Mouse (Mus musculus) lung, embryonic 14.5 days (tissue): ENCODE measurements at regions not wholly inside any gene's neighbourhood (a gene's known extent, or its start where the extent isn't known, plus 50 kb on each side); places are given as distances from the start of the nearest gene placed in this dataset.

ENCODE experiments used
- ATAC-seq: fragments of 200-750 bp; cut with Nextera tagmentation; 2 replicates; pipeline ENCODE4 v1.8.0; 2017; ENCODE audit warnings: mild to moderate bottlenecking, moderate TSS enrichment, moderate library complexity; ENCODE audit not compliant: insufficient read depth
- DNase-seq: peaks from one replicate; pipeline ENCODE4 v3.0.0-alpha.2; 2015
- H3K27ac ChIP-seq: fragments of 300-500 bp; sonication (generic); 2 replicates; pipeline ENCODE4 v1.5.1; 2014; ENCODE audit warnings: low read depth, mild to moderate bottlenecking, moderate library complexity
- H3K27me3 ChIP-seq: fragments of 300-500 bp; sonication (generic); 2 replicates; pipeline ENCODE4 v1.6.1; 2014; ENCODE audit warnings: low read length, control low read depth; ENCODE audit not compliant: insufficient read depth
- H3K36me3 ChIP-seq: fragments of 300-500 bp; sonication (generic); 2 replicates; pipeline ENCODE4 v1.6.1; 2014; ENCODE audit warnings: control low read depth; ENCODE audit not compliant: insufficient read depth
- H3K4me1 ChIP-seq: fragments of 300-500 bp; sonication (generic); 2 replicates; pipeline ENCODE4 v1.6.1; 2014; ENCODE audit warnings: antibody characterized with exemption, control low read depth; ENCODE audit not compliant: insufficient read depth
- H3K4me2 ChIP-seq: fragments of 300-500 bp; sonication (generic); 2 replicates; pipeline ENCODE4 v1.6.1; 2014; ENCODE audit warnings: mild to moderate bottlenecking
- H3K4me3 ChIP-seq: fragments of 300-500 bp; sonication (generic); 2 replicates; pipeline ENCODE4 v1.5.1; 2014; ENCODE audit warnings: low read depth, low read length
- H3K9ac ChIP-seq: fragments of 300-500 bp; sonication (generic); 2 replicates; pipeline ENCODE4 v1.6.1; 2014
- H3K9me3 ChIP-seq: fragments of 300-500 bp; sonication (generic); 2 replicates; pipeline ENCODE4 v1.6.1; 2016; ENCODE audit warnings: low read depth, low read length, control low read depth
- CTCF ChIP-seq: IDR thresholded peaks from 2 replicates; pipeline ENCODE4 v1.5.1; 2016; ENCODE audit warnings: antibody characterized with exemption, low read depth
- WGBS: fragments of 180-500 bp; shearing (Covaris S2); extraction: QIAGEN DNeasy Blood & Tissue Kit; methylation state at CpG from one replicate; pipeline ENCODE4 v1.1.7; 2014; 5-methylcytosine and 5-hydroxymethylcytosine counted together

GRCm38 (mm10) chr3:137150414-137151010, 190.4 kb upstream of the Emcn start:
- Histone ChIP-seq H3K9me3 (no peaks in the 10 kb centered on the region), H3K4me2 (no peak overlapping the region), H3K4me1 (no peaks in the 10 kb centered on the region; the same call in 1 of the 2 replicates), H3K9ac (no peak overlapping the region), H3K27ac (no peak overlapping the region), H3K27me3 (no peaks in the 10 kb centered on the region), H3K4me3 (no peak overlapping the region), H3K36me3 (no peaks in the 10 kb centered on the region)
- ATAC-seq (peak; percentile 68; the same call in 1 of the 2 replicates), DNase-seq (peak; percentile 69)
- no peak for TF ChIP-seq CTCF
- WGBS = 58% methylated on average over 14 of the region's 14 CpGs

- H3K27ac ChIP-seq = no peak overlapping the region
- H3K4me2 ChIP-seq = no peak overlapping the region
- no peak overlapping the region for H3K9ac ChIP-seq
- no peak for DNase-seq
- H3K4me3 ChIP-seq = no peak overlapping the region
- WGBS = 78% methylated on average over 1 of the region's 1 CpGs
- no peak for ATAC-seq
- H3K36me3 ChIP-seq = no peaks in the 10 kb centered on the region
- H3K4me1 ChIP-seq = no peaks in the 10 kb centered on the region; the same call in 1 of the 2 replicates
- no peak for TF ChIP-seq CTCF
- H3K9me3 ChIP-seq = no peaks in the 10 kb centered on the region
- H3K27me3 ChIP-seq = no peaks in the 10 kb centered on the region
Measured at GRCm38 (mm10) chr3:137151431-137151830, 189.4 kb upstream of the Emcn start.

- no peaks in the 10 kb centered on the region for H3K27me3 ChIP-seq
- no peaks in the 10 kb centered on the region for H3K9me3 ChIP-seq
- H3K27ac ChIP-seq = no peak overlapping the region
- H3K4me2 ChIP-seq = no peak overlapping the region
- H3K4me1 ChIP-seq = no peaks in the 10 kb centered on the region; the same call in 1 of the 2 replicates
- H3K9ac ChIP-seq = no peak overlapping the region
- DNase-seq = peak; percentile 53
- ATAC-seq = peak; percentile 47; the same call in 1 of the 2 replicates
- WGBS = 57% methylated on average over 6 of the region's 6 CpGs
- no peaks in the 10 kb centered on the region for H3K36me3 ChIP-seq
- no peak overlapping the region for H3K4me3 ChIP-seq
- TF ChIP-seq CTCF = no peak
Measured at GRCm38 (mm10) chr3:137153234-137153633, 187.6 kb upstream of the Emcn start.

- Histone ChIP-seq H3K4me3 (no peak overlapping the region), H3K4me1 (no peaks in the 10 kb centered on the region; the same call in 1 of the 2 replicates), H3K27ac (no peak overlapping the region), H3K27me3 (no peaks in the 10 kb centered on the region), H3K9ac (no peak overlapping the region), H3K36me3 (no peaks in the 10 kb centered on the region), H3K9me3 (no peaks in the 10 kb centered on the region), H3K4me2 (no peak overlapping the region)
- TF ChIP-seq CTCF = no peak
- DNase-seq (no peak), ATAC-seq (no peak)
- WGBS = 71% methylated on average over 9 of the region's 9 CpGs
Measured at GRCm38 (mm10) chr3:137154200-137155042, 186.4 kb upstream of the Emcn start.

GRCm38 (mm10) chr3:137155043-137155404, 185.8 kb upstream of the Emcn start:
- Histone ChIP-seq H3K27ac (no peak overlapping the region), H3K27me3 (no peaks in the 10 kb centered on the region), H3K9ac (no peak overlapping the region), H3K36me3 (no peaks in the 10 kb centered on the region), H3K9me3 (no peaks in the 10 kb centered on the region), H3K4me2 (no peak overlapping the region), H3K4me3 (no peak overlapping the region), H3K4me1 (no peaks in the 10 kb centered on the region; the same call in 1 of the 2 replicates)
- WGBS = 35% methylated on average over 3 of the region's 3 CpGs
- DNase-seq (no peak), ATAC-seq (no peak)
- no peak for TF ChIP-seq CTCF

GRCm38 (mm10) chr3:137156250-137156975, 184.5 kb upstream of the Emcn start:
- TF ChIP-seq CTCF = no peak
- H3K36me3 ChIP-seq = no peaks in the 10 kb centered on the region
- 54% methylated on average over 11 of the region's 11 CpGs for WGBS
- DNase-seq = no peak
- H3K27me3 ChIP-seq = no peaks in the 10 kb centered on the region
- no peak overlapping the region for H3K4me2 ChIP-seq
- no peak for ATAC-seq
- H3K9me3 ChIP-seq = no peaks in the 10 kb centered on the region
- no peak overlapping the region for H3K9ac ChIP-seq
- no peaks in the 10 kb centered on the region; the same call in 1 of the 2 replicates for H3K4me1 ChIP-seq
- H3K4me3 ChIP-seq = no peak overlapping the region
- no peak overlapping the region for H3K27ac ChIP-seq

GRCm38 (mm10) chr3:137189035-137189434, 151.8 kb upstream of the Emcn start:
- WGBS = 81% methylated on average over 1 of the region's 1 CpGs
- no peaks in the 10 kb centered on the region for H3K27me3 ChIP-seq
- no peak for DNase-seq

More at GRCm38 (mm10) chr3:137189035-137189434, 151.8 kb upstream of the Emcn start:
- H3K36me3 ChIP-seq = no peaks in the 10 kb centered on the region
- no peak for TF ChIP-seq CTCF
- no peak for ATAC-seq
- no peak overlapping the region for H3K4me2 ChIP-seq
- H3K9me3 ChIP-seq = no peaks in the 10 kb centered on the region
- H3K27ac ChIP-seq = no peak overlapping the region
- H3K4me3 ChIP-seq = no peak overlapping the region
- H3K4me1 ChIP-seq = no peaks in the 10 kb centered on the region
- H3K9ac ChIP-seq = no peak overlapping the region
